In genomic region chr11:44340531-44340930, GRCm38 (mm10) we compare ENCODE assay signal across 19 mouse cellular contexts. TPM values are rescaled to one million over a fixed set of nuclear protein-coding genes. Genes with fewer than 3 reads are reported as not detected.
DNase-seq lines count a peak whose midpoint lies in the region; ATAC-seq and TF ChIP-seq lines count a peak whose summit lies in the region.
"Had no signal": no experiment of that assay in that cellular context is flagged by ENCODE, and none has a peak within 500 bp of the region (broad histone marks: within the 10 kb centered on the region; RNA-seq: fewer than 3 reads in every experiment).

No protein-coding gene starts in this region.

- no peak for DNase-seq in heart, postnatal 14 days
- DNase-seq in heart, postnatal 4 days, result no peak
- DNase-seq in CH12.LX (ENCODE audit: extremely low read depth), result peak; percentile 17
- DNase-seq: adrenal gland, adult 2 months; adrenal gland, postnatal 25 days; cerebellum, adult 2 months; forebrain, postnatal 0 days; gastrocnemius, postnatal 14 days; kidney, adult 2 months had no signal

- no peak overlapping the region for H3K9ac ChIP-seq in heart, embryonic 11.5 days (ENCODE audit: low read depth, low read length)
- H3K9ac ChIP-seq in heart, embryonic 15.5 days, result no peak overlapping the region
- no peak overlapping the region for H3K9ac ChIP-seq in CH12.LX (ENCODE audit: insufficient read depth, low read depth)
- H3K9ac ChIP-seq in intestine, embryonic 16.5 days (ENCODE audit: low read depth, low read length), result no peak overlapping the region
- H3K9ac ChIP-seq: forebrain, embryonic 13.5 days; forebrain, postnatal 0 days; hindbrain, embryonic 15.5 days; kidney, embryonic 15.5 days had no signal

- dilution Hi-C loops in CH12.LX (cut with MboI; ENCODE audit: extremely low pct_ligation_motif_present, extremely low pct_unique_long_range_greater_than_20kb, low sequenced_read_pairs), result no loop called here

- H3K36me3 ChIP-seq in heart, embryonic 11.5 days (ENCODE audit: control insufficient read depth, insufficient read depth, low read length), result no peaks in the 10 kb centered on the region
- no peaks in the 10 kb centered on the region for H3K36me3 ChIP-seq in heart, embryonic 15.5 days
- H3K36me3 ChIP-seq in CH12.LX (replicated peaks in 1 of 2; ENCODE audit: control insufficient read depth in 1 of 2, insufficient read depth in 1 of 2, low read length in 1 of 2), result no peaks in the 10 kb centered on the region
- no peaks in the 10 kb centered on the region for H3K36me3 ChIP-seq in intestine, embryonic 16.5 days (ENCODE audit: control insufficient read depth, insufficient read depth, low read length)
- H3K36me3 ChIP-seq: embryonic facial prominence, embryonic 10.5 days; hindbrain, embryonic 15.5 days; kidney, embryonic 15.5 days had no signal

- intact Hi-C loops in heart, postnatal 14 days (cut with DNase I), result no loop called here

- 0 out of 2 replicates have a peak, but pooled peaks have one; percentile 52 for ATAC-seq in heart, embryonic 11.5 days (replicated peaks; ENCODE audit: insufficient number of reproducible peaks, low FRiP score, low TSS enrichment)
- peak; percentile 70; the same call in 1 of the 2 replicates for ATAC-seq in heart, embryonic 15.5 days (replicated peaks; ENCODE audit: insufficient number of reproducible peaks, insufficient read depth, low FRiP score, low read depth)
- peak; percentile 53; the same call in 1 of the 2 replicates for ATAC-seq in intestine, embryonic 16.5 days
- ATAC-seq: forebrain, embryonic 13.5 days; forebrain, postnatal 0 days had no signal

- TF ChIP-seq CTCF in CH12.LX (conservative IDR thresholded peaks at IDR 0.05 in 1 of 2, IDR thresholded peaks at IDR 0.05 in 1 of 2; ENCODE audit: low read depth in 2 of 2, low read length in 2 of 2), result no peak

- H3K79me2 ChIP-seq in CH12.LX (replicated peaks; ENCODE audit: control insufficient read depth, extremely low read depth, insufficient read depth, poor library complexity, severe bottlenecking), result no peaks in the 10 kb centered on the region

- H3K9me3 ChIP-seq in heart, embryonic 11.5 days (replicated peaks; ENCODE audit: control insufficient read depth, low read length), result no peaks in the 10 kb centered on the region
- no peaks in the 10 kb centered on the region for H3K9me3 ChIP-seq in heart, embryonic 15.5 days (replicated peaks)
- no peaks in the 10 kb centered on the region for H3K9me3 ChIP-seq in CH12.LX (replicated peaks; ENCODE audit: low read length)
- H3K9me3 ChIP-seq in intestine, embryonic 16.5 days (ENCODE audit: control insufficient read depth, low read length), result no peaks in the 10 kb centered on the region
- H3K9me3 ChIP-seq: embryonic facial prominence, embryonic 10.5 days; forebrain, embryonic 13.5 days; hindbrain, embryonic 15.5 days; kidney, embryonic 15.5 days had no signal

- TF ChIP-seq POLR2A in CH12.LX (IDR thresholded peaks at IDR 0.05; ENCODE audit: low read depth, low read length), result no peak

- no peak for TF ChIP-seq RAD21 in CH12.LX (IDR thresholded peaks at IDR 0.05; ENCODE audit: low read depth, low read length)

- H3K4me2 ChIP-seq in heart, embryonic 11.5 days, result no peak overlapping the region
- no peak overlapping the region for H3K4me2 ChIP-seq in heart, embryonic 15.5 days
- H3K4me2 ChIP-seq in CH12.LX (ENCODE audit: insufficient read depth, low read depth, poor library complexity, severe bottlenecking), result no peak overlapping the region
- H3K4me2 ChIP-seq in intestine, embryonic 16.5 days (ENCODE audit: low read depth, low read length), result no peak overlapping the region
- H3K4me2 ChIP-seq: forebrain, embryonic 13.5 days; hindbrain, embryonic 15.5 days; kidney, embryonic 15.5 days had no signal

- in situ Hi-C loops in CH12.LX (cut with MboI; ENCODE audit: low pct_ligation_motif_present, low pct_unique_long_range_greater_than_20kb, low sequenced_read_pairs), result no loop called here

- TF ChIP-seq EP300 in CH12.LX (IDR thresholded peaks at IDR 0.05; ENCODE audit: low read length), result no peak

- H3K4me3 ChIP-seq in heart, embryonic 11.5 days (ENCODE audit: low read depth, low read length), result no peak overlapping the region
- H3K4me3 ChIP-seq in heart, embryonic 15.5 days, result no peak overlapping the region
- no peak overlapping the region for H3K4me3 ChIP-seq in CH12.LX (replicated peaks in 1 of 3; ENCODE audit: low read depth in 2 of 3, low read length in 2 of 3, poor library complexity in 1 of 3)
- H3K4me3 ChIP-seq in intestine, embryonic 16.5 days (ENCODE audit: low read length), result no peak overlapping the region
- H3K4me3 ChIP-seq: embryonic facial prominence, embryonic 10.5 days; forebrain, embryonic 13.5 days; hindbrain, embryonic 15.5 days; kidney, embryonic 15.5 days had no signal

- no peaks in the 10 kb centered on the region for H3K27me3 ChIP-seq in heart, embryonic 11.5 days (ENCODE audit: control insufficient read depth, insufficient read depth, low read length)
- no peaks in the 10 kb centered on the region for H3K27me3 ChIP-seq in heart, embryonic 15.5 days
- H3K27me3 ChIP-seq in CH12.LX (replicated peaks), result no peaks in the 10 kb centered on the region
- no peaks in the 10 kb centered on the region for H3K27me3 ChIP-seq in intestine, embryonic 16.5 days (replicated peaks; ENCODE audit: control insufficient read depth, insufficient read depth, low read length)
- H3K27me3 ChIP-seq: forebrain, embryonic 13.5 days; hindbrain, embryonic 15.5 days; kidney, embryonic 15.5 days had no signal

- peaks cover 5% of the 10 kb centered on the region for H3K4me1 ChIP-seq in heart, embryonic 11.5 days (ENCODE audit: control insufficient read depth, insufficient read depth, low read length)
- H3K4me1 ChIP-seq in heart, embryonic 15.5 days (replicated peaks), result peaks cover 14% of the 10 kb centered on the region
- peaks cover 0 to 11% of the 10 kb centered on the region in 2 experiments; a peak in 3 of 4 replicates for H3K4me1 ChIP-seq in CH12.LX (ENCODE audit: control insufficient read depth in 1 of 2, insufficient read depth in 2 of 2)
- no peaks in the 10 kb centered on the region for H3K4me1 ChIP-seq in intestine, embryonic 16.5 days (ENCODE audit: control insufficient read depth, insufficient read depth, low read length)
- H3K4me1 ChIP-seq: embryonic facial prominence, embryonic 10.5 days; forebrain, embryonic 13.5 days; hindbrain, embryonic 15.5 days; kidney, embryonic 15.5 days had no signal

- peak overlapping the region; percentile 66; the same call in 1 of the 2 replicates for H3K27ac ChIP-seq in heart, embryonic 11.5 days (ENCODE audit: low read depth, low read length)
- H3K27ac ChIP-seq in heart, embryonic 15.5 days, result peak overlapping the region; percentile 66
- no peak overlapping the region for H3K27ac ChIP-seq in CH12.LX (ENCODE audit: insufficient read depth, low read depth)
- H3K27ac ChIP-seq in intestine, embryonic 16.5 days (ENCODE audit: low read length), result no peak overlapping the region
- H3K27ac ChIP-seq: embryonic facial prominence, embryonic 10.5 days; forebrain, embryonic 13.5 days; hindbrain, embryonic 15.5 days; kidney, embryonic 15.5 days had no signal

TF ChIP-seq in CH12.LX, 34 proteins besides CTCF, POLR2A, EP300 and RAD21:
- TF ChIP-seq ZMIZ1 (IDR thresholded peaks at IDR 0.05; ENCODE audit: low read depth, low read length), result no peak
- no peak for TF ChIP-seq RCOR1 (conservative IDR thresholded peaks at IDR 0.05; ENCODE audit: low read depth, low read length)
- TF ChIP-seq CHD2 (IDR thresholded peaks at IDR 0.05; ENCODE audit: low read length), result no peak
- no peak for TF ChIP-seq ZNF384 (IDR thresholded peaks at IDR 0.05; ENCODE audit: low read depth, low read length)
- no peak for TF ChIP-seq ELF1 (IDR thresholded peaks at IDR 0.05; ENCODE audit: low read depth, low read length)
- no peak for TF ChIP-seq TBP (conservative IDR thresholded peaks at IDR 0.05; ENCODE audit: low read depth, low read length)
- no peak for TF ChIP-seq ZKSCAN1 (IDR thresholded peaks at IDR 0.05; ENCODE audit: borderline replicate concordance, low read depth, low read length)
- TF ChIP-seq NRF1 (IDR thresholded peaks at IDR 0.05; ENCODE audit: low read depth, low read length), result no peak
- no peak for TF ChIP-seq NELFE (IDR thresholded peaks at IDR 0.05; ENCODE audit: low read depth, low read length)

RNA-seq across cellular contexts. Expression of gene Il12b, which starts 59.3 kb away (rescaled TPM):
- polyA plus RNA-seq in heart, embryonic 11.5 days (2014; fragmentation: Nextera tagmentation; extraction: Ambion mirVana), result 0.42 TPM in 1 of 2 replicates, not detected in the other
- total RNA-seq in heart, postnatal 14 days (2021), result not detected
- not detected in 2 replicates for polyA plus RNA-seq in heart, embryonic 15.5 days (2015; fragmentation: Nextera tagmentation; extraction: Ambion mirVana)
- not detected for total RNA-seq in heart, postnatal 4 days (2021)
- total RNA-seq in CH12.LX (2012; rRNA removed) (not detected in 2 replicates), CH12.LX (2014; rRNA removed) (0.23 TPM in 1 of 2 replicates, not detected in the other)
- not detected in 2 replicates for polyA plus RNA-seq in CH12.LX (2012; ENCODE audit: insufficient read length, low read depth)
- not detected in 2 replicates for polyA plus RNA-seq in intestine, embryonic 16.5 days (2015; fragmentation: Nextera tagmentation; extraction: Ambion mirVana)
- total RNA-seq: adrenal gland, adult 2 months; adrenal gland, postnatal 25 days; ES-E14; forebrain, postnatal 0 days; gastrocnemius, adult 18-20 months; gastrocnemius, postnatal 14 days had no signal
- polyA plus RNA-seq: adrenal gland, adult 2 months; cerebellum, adult 2 months; embryonic facial prominence, embryonic 10.5 days; forebrain, embryonic 13.5 days; forebrain, postnatal 0 days; hindbrain, embryonic 11.5 days; hindbrain, embryonic 15.5 days; kidney, embryonic 15.5 days had no signal

Comparison
In these comparisons a context has a peak if more than half of its experiments do, and no peak if none do; other contexts are left out.
1. H3K27ac ChIP-seq: peak in heart, embryonic 11.5 days (single experiment) and heart, embryonic 15.5 days (single experiment); none in CH12.LX (single experiment) and intestine, embryonic 16.5 days (single experiment).
2. Peak in every context shown above with its lines, with median percentiles within 50 percentile points of each other: ATAC-seq.